Mouse (Mus musculus) thymus, adult 2 months (tissue): ENCODE measurements at regions not wholly inside any gene's neighbourhood (a gene's known extent, or its start where the extent isn't known, plus 50 kb on each side); places are given as distances from the start of the nearest gene placed in this dataset.

Experiments
- DNase-seq: peaks from one replicate; pipeline ENCODE4 v3.0.0; 2021
- H3K27ac ChIP-seq: fragments of 200-500 bp; 2 replicates; pipeline ENCODE4 v1.5.1; 2012; ENCODE audit warnings: low read length, control low read depth; ENCODE audit not compliant: control insufficient read depth, insufficient read depth
- H3K27me3 ChIP-seq: fragments of 200-500 bp; 2 replicates; pipeline ENCODE4 v1.6.1; 2012; ENCODE audit warnings: mild to moderate bottlenecking, low read length, moderate library complexity, mixed read lengths; ENCODE audit not compliant: control insufficient read depth, insufficient read depth
- H3K36me3 ChIP-seq: fragments of 200-500 bp; 2 replicates; pipeline ENCODE4 v1.6.1; 2012; ENCODE audit warnings: mild to moderate bottlenecking, low read length, moderate library complexity; ENCODE audit not compliant: control insufficient read depth, insufficient read depth
- H3K4me1 ChIP-seq: fragments of 200-500 bp; replicated peaks from 2 replicates; pipeline ENCODE4 v1.6.1; 2012; ENCODE audit warnings: low read length; ENCODE audit not compliant: control insufficient read depth, insufficient read depth
- H3K4me3 ChIP-seq: fragments of 200-500 bp; 2 replicates; pipeline ENCODE4 v1.5.1; 2012; ENCODE audit warnings: mild to moderate bottlenecking, low read length, control low read depth, moderate library complexity; ENCODE audit not compliant: control insufficient read depth, insufficient read depth
- CTCF ChIP-seq: fragments of 200-500 bp; IDR thresholded peaks from 2 replicates; pipeline ENCODE4 v1.5.1; 2012; ENCODE audit warnings: mild to moderate bottlenecking, control low read depth, low read length, moderate library complexity, borderline replicate concordance; ENCODE audit not compliant: control insufficient read depth, poor library complexity, insufficient read depth; ENCODE audit errors: extremely low read depth
- POLR2A ChIP-seq: fragments of 200-500 bp; IDR thresholded peaks from 2 replicates; pipeline ENCODE4 v1.6.1; 2012; ENCODE audit warnings: mild to moderate bottlenecking, low read length, control low read depth, moderate library complexity; ENCODE audit not compliant: control insufficient read depth, poor library complexity, insufficient read depth; ENCODE audit errors: extremely low read depth
- WGBS: fragments of 180-500 bp; shearing (Covaris S2); methylation state at CpG from one replicate; pipeline ENCODE4 v1.1.7; 2018; 5-methylcytosine and 5-hydroxymethylcytosine counted together

- 94% methylated on average over 6 of the region's 6 CpGs for WGBS
- Histone ChIP-seq H3K4me1 (no peaks in the 10 kb centered on the region), H3K27me3 (no peaks in the 10 kb centered on the region), H3K27ac (no peak overlapping the region), H3K4me3 (no peak overlapping the region), H3K36me3 (no peaks in the 10 kb centered on the region)
- no peak for TF ChIP-seq CTCF
- TF ChIP-seq POLR2A: no peak
- no peak for DNase-seq
Measured at GRCm38 (mm10) chr17:67569865-67570264, 62.7 kb downstream of the Lrrc30 start.

- no peak overlapping the region for H3K4me3 ChIP-seq
- 87% methylated on average over 11 of the region's 11 CpGs for WGBS
- no peak for TF ChIP-seq POLR2A
- TF ChIP-seq CTCF: no peak
- H3K27ac ChIP-seq: no peak overlapping the region
- H3K27me3 ChIP-seq: no peaks in the 10 kb centered on the region
- no peaks in the 10 kb centered on the region for H3K4me1 ChIP-seq
- H3K36me3 ChIP-seq: no peaks in the 10 kb centered on the region
- DNase-seq: no peak
Measured at GRCm38 (mm10) chr17:67566216-67566615, 66.3 kb downstream of the Lrrc30 start.

- no peak overlapping the region for H3K27ac ChIP-seq
Measured at GRCm38 (mm10) chr17:67565746-67566145, 66.8 kb downstream of the Lrrc30 start.

GRCm38 (mm10) chr17:67564845-67565244 lies 67.7 kb downstream of the Lrrc30 start:
- WGBS: 55% methylated on average over 3 of the region's 3 CpGs
- Histone ChIP-seq H3K36me3 (no peaks in the 10 kb centered on the region), H3K4me3 (no peak overlapping the region), H3K27ac (no peak overlapping the region), H3K4me1 (no peaks in the 10 kb centered on the region), H3K27me3 (no peaks in the 10 kb centered on the region)
- no peak for TF ChIP-seq CTCF
- TF ChIP-seq POLR2A: no peak
- no peak for DNase-seq

More at GRCm38 (mm10) chr17:67565746-67566145, 66.8 kb downstream of the Lrrc30 start:
- Histone ChIP-seq H3K4me3 (no peak overlapping the region), H3K4me1 (no peaks in the 10 kb centered on the region), H3K36me3 (no peaks in the 10 kb centered on the region), H3K27me3 (no peaks in the 10 kb centered on the region)
- 86% methylated on average over 3 of the region's 3 CpGs for WGBS
- TF ChIP-seq POLR2A (no peak), CTCF (no peak)
- no peak for DNase-seq

- Histone ChIP-seq H3K27ac (no peak overlapping the region), H3K4me1 (no peaks in the 10 kb centered on the region), H3K36me3 (no peaks in the 10 kb centered on the region), H3K27me3 (no peaks in the 10 kb centered on the region), H3K4me3 (no peak overlapping the region)
- 92% methylated on average over 7 of the region's 7 CpGs for WGBS
- no peak for DNase-seq
- TF ChIP-seq POLR2A (no peak), CTCF (no peak)
Measured at GRCm38 (mm10) chr17:67563036-67563435, 69.5 kb downstream of the Lrrc30 start.

GRCm38 (mm10) chr17:67561802-67562201 lies 70.7 kb downstream of the Lrrc30 start:
- H3K27ac ChIP-seq: no peak overlapping the region
- WGBS: 55% methylated on average over 4 of the region's 4 CpGs
- DNase-seq: no peak

GRCm38 (mm10) chr17:67557351-67557870 lies 75.1 kb downstream of the Lrrc30 start:
- no peak overlapping the region for H3K4me3 ChIP-seq
- H3K27ac ChIP-seq: no peak overlapping the region
- no peaks in the 10 kb centered on the region for H3K4me1 ChIP-seq
- TF ChIP-seq CTCF (no peak), POLR2A (no peak)
- no peak for DNase-seq
- H3K27me3 ChIP-seq: no peaks in the 10 kb centered on the region
- no peaks in the 10 kb centered on the region for H3K36me3 ChIP-seq
- 48% methylated on average over 7 of the region's 7 CpGs for WGBS

More at GRCm38 (mm10) chr17:67561802-67562201, 70.7 kb downstream of the Lrrc30 start:
- no peaks in the 10 kb centered on the region for H3K4me1 ChIP-seq
- TF ChIP-seq POLR2A (no peak), CTCF (no peak)
- H3K27me3 ChIP-seq: no peaks in the 10 kb centered on the region
- no peaks in the 10 kb centered on the region for H3K36me3 ChIP-seq
- H3K4me3 ChIP-seq: no peak overlapping the region
